Mouse (Mus musculus) MEL (cell line): ENCODE results near the gene Inpp4b. TPM values are rescaled to one million over a fixed set of nuclear protein-coding genes. Genes with fewer than 3 reads are reported as not detected.

Experiments
- DNase-seq: peaks from one replicate; pipeline ENCODE4 v3.0.0; 2011; ENCODE audit warnings: low read depth, low spot score
- H3K27ac ChIP-seq: 2 replicates; pipeline ENCODE4 v1.5.1; 2012; ENCODE audit warnings: low read depth, mild to moderate bottlenecking, control low read depth, low read length, moderate library complexity; ENCODE audit not compliant: control insufficient read depth
- H3K27me3 ChIP-seq, 2 experiments: fragments of 150-350 bp in 1 of 2; sonication (generic) in 1 of 2; 2 replicates each; pipeline ENCODE4 v1.6.1; 2012; ENCODE audit warnings: low read length in 2 of 2, mild to moderate bottlenecking in 2 of 2, improper control_type of control experiment in 1 of 2, moderate library complexity in 1 of 2; ENCODE audit not compliant: insufficient read depth in 2 of 2, control insufficient read depth in 1 of 2
- H3K36me3 ChIP-seq, 2 experiments: 2 replicates each; pipeline ENCODE4 v1.6.1; 2012 to 2014; ENCODE audit warnings: low read length in 2 of 2, improper control_type of control experiment in 1 of 2, inconsistent platforms in 1 of 2, mild to moderate bottlenecking in 1 of 2; ENCODE audit not compliant: insufficient read depth in 2 of 2, control insufficient read depth in 1 of 2
- H3K4me1 ChIP-seq, 2 experiments: fragments of 150-350 bp in 1 of 2; sonication (generic) in 1 of 2; 2 replicates each; pipeline ENCODE4 v1.6.1; 2012; ENCODE audit warnings: low read length in 2 of 2, improper control_type of control experiment in 1 of 2, mild to moderate bottlenecking in 1 of 2; ENCODE audit not compliant: insufficient read depth in 2 of 2, control insufficient read depth in 1 of 2
- H3K4me3 ChIP-seq, 2 experiments: fragments of 150-350 bp in 1 of 2; sonication (generic) in 1 of 2; 2 replicates each; pipeline ENCODE4 v1.5.1; 2012; ENCODE audit warnings: low read depth in 2 of 2, low read length in 2 of 2, mild to moderate bottlenecking in 2 of 2, moderate library complexity in 2 of 2, control low read depth in 1 of 2, improper control_type of control experiment in 1 of 2; ENCODE audit not compliant: control insufficient read depth in 1 of 2, insufficient read depth in 1 of 2
- H3K79me2 ChIP-seq: 2 replicates; pipeline ENCODE4 v1.6.1; 2012; ENCODE audit warnings: mild to moderate bottlenecking, low read length, moderate library complexity; ENCODE audit not compliant: control insufficient read depth, poor library complexity, insufficient read depth
- H3K9ac ChIP-seq: 2 replicates; pipeline ENCODE4 v1.6.1; 2012; ENCODE audit warnings: low read depth, mild to moderate bottlenecking, control low read depth, low read length, moderate library complexity; ENCODE audit not compliant: control insufficient read depth, poor library complexity, severe bottlenecking
- H3K9me3 ChIP-seq: fragments of 150-350 bp; sonication (generic); replicated peaks from 2 replicates; pipeline ENCODE4 v1.6.1; 2012; ENCODE audit warnings: mild to moderate bottlenecking, low read length, improper control_type of control experiment, moderate library complexity; ENCODE audit not compliant: insufficient read depth
- BHLHE40 ChIP-seq: IDR thresholded peaks from 2 replicates; pipeline ENCODE4 v1.6.1; 2012; ENCODE audit warnings: low read depth, mild to moderate bottlenecking, inconsistent platforms, low read length, improper control_type of control experiment, borderline replicate concordance
- CHD1 ChIP-seq: IDR thresholded peaks from 2 replicates; pipeline ENCODE4 v1.6.1; 2012; ENCODE audit warnings: low read depth, mild to moderate bottlenecking, inconsistent platforms, low read length, improper control_type of control experiment
- ELF1 ChIP-seq: IDR thresholded peaks from 2 replicates; pipeline ENCODE4 v1.6.1; 2014; ENCODE audit warnings: low read depth, mild to moderate bottlenecking, inconsistent platforms, low read length, improper control_type of control experiment, moderate library complexity
- EP300 ChIP-seq, 2 experiments: IDR thresholded peaks; 2 replicates each; pipeline ENCODE4 v1.6.1; 2011; ENCODE audit warnings: improper control_type of control experiment in 2 of 2, low read length in 2 of 2, low read depth in 1 of 2, mild to moderate bottlenecking in 1 of 2
- ETS1 ChIP-seq: IDR thresholded peaks from 2 replicates; pipeline ENCODE4 v1.6.1; 2012; ENCODE audit warnings: low read depth, mild to moderate bottlenecking, inconsistent platforms, low read length, improper control_type of control experiment, moderate library complexity
- GABPA ChIP-seq: IDR thresholded peaks from 2 replicates; pipeline ENCODE4 v1.6.1; 2012; ENCODE audit warnings: low read depth, mild to moderate bottlenecking, inconsistent platforms, low read length, improper control_type of control experiment, moderate library complexity
- GATA1 ChIP-seq: IDR thresholded peaks from 2 replicates; pipeline ENCODE4 v1.6.1; 2011; ENCODE audit warnings: low read depth, low read length, improper control_type of control experiment
- HCFC1 ChIP-seq: IDR thresholded peaks from 2 replicates; pipeline ENCODE4 v1.6.1; 2012; ENCODE audit warnings: low read depth, mild to moderate bottlenecking, inconsistent platforms, low read length, improper control_type of control experiment, moderate library complexity
- JUND ChIP-seq: IDR thresholded peaks from 2 replicates; pipeline ENCODE4 v1.6.1; 2011; ENCODE audit warnings: low read depth, mild to moderate bottlenecking, improper control_type of control experiment, low read length
- KAT2A ChIP-seq: conservative IDR thresholded peaks from 2 replicates; pipeline ENCODE4 v1.6.1; 2012; ENCODE audit warnings: low read depth, low read length, improper control_type of control experiment, inconsistent platforms
- MAFK ChIP-seq: IDR thresholded peaks from 2 replicates; pipeline ENCODE4 v1.6.1; 2011; ENCODE audit warnings: low read depth, mild to moderate bottlenecking, low read length, improper control_type of control experiment, borderline replicate concordance
- MAX ChIP-seq: IDR thresholded peaks from 2 replicates; pipeline ENCODE4 v1.6.1; 2011; ENCODE audit warnings: low read length, improper control_type of control experiment
- MAZ ChIP-seq: IDR thresholded peaks from 2 replicates; pipeline ENCODE4 v1.6.1; 2012; ENCODE audit warnings: low read depth, mild to moderate bottlenecking, inconsistent platforms, low read length, improper control_type of control experiment
- MEF2A ChIP-seq: IDR thresholded peaks from 2 replicates; pipeline ENCODE4 v1.6.1; 2014; ENCODE audit warnings: low read depth, mild to moderate bottlenecking, inconsistent platforms, low read length, improper control_type of control experiment; ENCODE audit not compliant: poor library complexity, insufficient replicate concordance, severe bottlenecking; ENCODE audit errors: extremely low read depth
- MXI1 ChIP-seq: IDR thresholded peaks from 2 replicates; pipeline ENCODE4 v1.6.1; 2011; ENCODE audit warnings: mild to moderate bottlenecking, low read depth, low read length, improper control_type of control experiment
- MYB ChIP-seq: IDR thresholded peaks from 2 replicates; pipeline ENCODE4 v1.6.1; 2011; ENCODE audit warnings: mild to moderate bottlenecking, low read depth, low read length, improper control_type of control experiment
- MYC ChIP-seq: IDR thresholded peaks from 2 replicates; pipeline ENCODE4 v1.6.1; 2011; ENCODE audit warnings: low read depth, mild to moderate bottlenecking, low read length, improper control_type of control experiment, moderate library complexity
- NRF1 ChIP-seq: IDR thresholded peaks from 2 replicates; pipeline ENCODE4 v1.6.1; 2014; ENCODE audit warnings: low read depth, mild to moderate bottlenecking, inconsistent platforms, low read length, improper control_type of control experiment, moderate library complexity; ENCODE audit not compliant: poor library complexity, insufficient read depth, severe bottlenecking
- POLR2AphosphoS2 ChIP-seq: IDR thresholded peaks from 2 replicates; pipeline ENCODE4 v1.6.1; 2011; ENCODE audit warnings: low read length, improper control_type of control experiment
- RCOR1 ChIP-seq: IDR thresholded peaks from 2 replicates; pipeline ENCODE4 v1.6.1; 2012; ENCODE audit warnings: low read depth, mild to moderate bottlenecking, inconsistent platforms, low read length, improper control_type of control experiment
- SIN3A ChIP-seq: IDR thresholded peaks from 2 replicates; pipeline ENCODE4 v1.6.1; 2012; ENCODE audit warnings: low read length, improper control_type of control experiment, inconsistent platforms
- TAL1 ChIP-seq: IDR thresholded peaks from 2 replicates; pipeline ENCODE4 v1.6.1; 2012; ENCODE audit warnings: mild to moderate bottlenecking, inconsistent platforms, low read length, moderate library complexity, mixed read lengths
- TBP ChIP-seq: IDR thresholded peaks from 2 replicates; pipeline ENCODE4 v1.8.0; 2011; ENCODE audit warnings: low read depth, low read length, improper control_type of control experiment
- TCF12 ChIP-seq: IDR thresholded peaks from 2 replicates; pipeline ENCODE4 v1.6.1; 2014; ENCODE audit warnings: low read depth, mild to moderate bottlenecking, inconsistent platforms, low read length, improper control_type of control experiment, moderate library complexity
- USF2 ChIP-seq, 2 experiments: IDR thresholded peaks; 2 replicates each; pipeline ENCODE4 v1.6.1; 2011 to 2012; ENCODE audit warnings: improper control_type of control experiment in 2 of 2, low read length in 2 of 2, borderline replicate concordance in 1 of 2, inconsistent platforms in 1 of 2, low read depth in 1 of 2, mild to moderate bottlenecking in 1 of 2; ENCODE audit not compliant: insufficient read depth in 1 of 2
- ZC3H11A ChIP-seq: IDR thresholded peaks from 2 replicates; pipeline ENCODE4 v1.6.1; 2012; ENCODE audit warnings: low read depth, mild to moderate bottlenecking, inconsistent platforms, low read length, improper control_type of control experiment
- ZKSCAN1 ChIP-seq: IDR thresholded peaks from 2 replicates; pipeline ENCODE4 v1.6.1; 2012; ENCODE audit warnings: low read depth, mild to moderate bottlenecking, inconsistent platforms, low read length, improper control_type of control experiment, moderate library complexity
- ZNF384 ChIP-seq: IDR thresholded peaks from 2 replicates; pipeline ENCODE4 v1.6.1; 2012; ENCODE audit warnings: low read depth, mild to moderate bottlenecking, inconsistent platforms, low read length, improper control_type of control experiment
- polyA plus RNA-seq, 2 experiments: library from polyadenylated mRNA; stranded (reverse) in 1 of 2; unstranded in 1 of 2; fragments of >175 nt in 1 of 2; fragments of >200 nt in 1 of 2; gene quantifications; 2 replicates each; pipeline versions ENCODE4 v1.2.1 to v1.2.4; 2012; ENCODE audit warnings: low replicate concordance in 2 of 2, low read depth in 1 of 2; ENCODE audit not compliant: insufficient read length in 2 of 2, insufficient read depth in 1 of 2, missing spikeins in 1 of 2
- total RNA-seq: library from RNA; depleted of rRNA; stranded (reverse); fragments of 300-350 nt; gene quantifications from 2 replicates; pipeline ENCODE4 v1.2.3, GENCODE M21; 2012

Inpp4b gene
- total and polyA plus RNA-seq, 3 experiments, result 12.3 to 26.9 (median 13.6) TPM

GRCm38 (mm10) chr8:81489894-81490661 is 147.7 kb downstream of the Inpp4b start:
- Histone ChIP-seq H3K9me3 (no peaks in the 10 kb centered on the region), H3K4me3 (no peak overlapping the region), H3K27me3 (no peaks in the 10 kb centered on the region), H3K27ac (peak overlapping the region; percentile 88; the same call in 1 of the 2 replicates), H3K79me2 (no peaks in the 10 kb centered on the region), H3K36me3 (peaks cover 0 to 43% of the 10 kb centered on the region in 2 experiments; a peak in 2 of 4 replicates), H3K4me1 (peaks cover 26 to 36% of the 10 kb centered on the region in 2 experiments), H3K9ac (no peak overlapping the region)
- TF ChIP-seq USF2 (IDR thresholded peaks at IDR 0.05; ENCODE audit: borderline replicate concordance in 1 of 2, insufficient read depth in 1 of 2, low read depth in 1 of 2, low read length in 2 of 2) (no peak), HCFC1 (no peak), MXI1 (no peak), GABPA (no peak), POLR2AphosphoS2 (no peak)
- DNase-seq, result no peak

- H3K27ac ChIP-seq, result peak overlapping the region; percentile 88
- peak; percentile 88 for DNase-seq
- TF ChIP-seq MXI1 (peak; percentile 84), MAX (peak; percentile 78), MYC (peak; percentile 95), TCF12 (peak; percentile 98), NRF1 (peak; percentile 64), GATA1 (peak; percentile 99), BHLHE40 (peak; percentile 84), CHD1 (no peak), MAFK (peak; percentile 47; the same call in 1 of the 2 replicates), HCFC1 (0 out of 2 replicates have a peak, but pooled peaks have one; percentile 20), MAZ (no peak), TBP (peak; percentile 31; the same call in 1 of the 2 replicates), TAL1 (peak; percentile 92), RCOR1 (peak; percentile 96), MYB (peak; percentile 89), SIN3A (peak; percentile 89), ZNF384 (peak; percentile 15; the same call in 1 of the 2 replicates), MEF2A (no peak), ELF1 (no peak), ZKSCAN1 (no peak), ZC3H11A (peak; percentile 32; the same call in 1 of the 2 replicates), ETS1 (peak; percentile 94), JUND (0 out of 2 replicates have a peak, but pooled peaks have one; percentile 69), KAT2A (no peak), EP300 (IDR thresholded peaks at IDR 0.05; ENCODE audit: low read depth in 1 of 2, low read length in 2 of 2) (peak; percentile 99 to 100)
- TF ChIP-seq, all 39 proteins: peak for 19
- H3K79me2 ChIP-seq, result no peaks in the 10 kb centered on the region
- no peaks in the 10 kb centered on the region for H3K9me3 ChIP-seq
- H3K36me3 ChIP-seq, result peaks cover 0 to 37% of the 10 kb centered on the region in 2 experiments; a peak in 2 of 4 replicates
- no peak overlapping the region for H3K4me3 ChIP-seq
- no peaks in the 10 kb centered on the region for H3K27me3 ChIP-seq
- H3K9ac ChIP-seq, result peak overlapping the region; percentile 11; the same call in 1 of the 2 replicates
- peaks cover 20 to 24% of the 10 kb centered on the region in 2 experiments for H3K4me1 ChIP-seq
Observed at GRCm38 (mm10) chr8:81491097-81491705, 148.8 kb downstream of the Inpp4b start.
